Mouse (Mus musculus) embryonic fibroblast, embryonic 13.5 days (primary cell): Measurements from ENCODE around the gene Tmem82.
"Not testable (repeated sequence)": the region's sequence is repeated elsewhere in the genome, so short reads cannot be mapped to it uniquely, and the experiment has no call there.

ENCODE experiments used
- CTCF ChIP-seq: IDR thresholded peaks from 2 replicates; pipeline ENCODE4 v1.5.1; 2011; ENCODE audit warnings: mild to moderate bottlenecking, control low read depth, low read length, moderate library complexity, borderline replicate concordance; ENCODE audit not compliant: insufficient read depth
- POLR2A ChIP-seq: IDR thresholded peaks from 2 replicates; pipeline ENCODE4 v1.6.1; 2011; ENCODE audit warnings: low read depth, mild to moderate bottlenecking, control low read depth, low read length, moderate library complexity

GRCm38 (mm10) chr4:141567174-141567573 is 51.3 kb downstream of the Tmem82 start:
- not testable (repeated sequence) for TF ChIP-seq CTCF, POLR2A
